Mouse (Mus musculus) T-helper 1 cell (primary cell): ENCODE results near the gene Rpl26.

ENCODE experiments used
- in situ Hi-C: fragments of 300-600 bp; cut with MboI, MseI; formaldehyde crosslinking; loops from one replicate; pipeline ENCODE4 v1.15.1; 2025; ENCODE audit warnings: high pct_unique_total_duplicates

The Rpl26 gene

GRCm38 (mm10) chr11:68888653-68889052 is 12.7 kb upstream of the Rpl26 start:
- in situ Hi-C loops = no loop called here

- in situ Hi-C loops = no loop called here
Measured at GRCm38 (mm10) chr11:68890625-68891024, 10.8 kb upstream of the Rpl26 start.

DNA sequence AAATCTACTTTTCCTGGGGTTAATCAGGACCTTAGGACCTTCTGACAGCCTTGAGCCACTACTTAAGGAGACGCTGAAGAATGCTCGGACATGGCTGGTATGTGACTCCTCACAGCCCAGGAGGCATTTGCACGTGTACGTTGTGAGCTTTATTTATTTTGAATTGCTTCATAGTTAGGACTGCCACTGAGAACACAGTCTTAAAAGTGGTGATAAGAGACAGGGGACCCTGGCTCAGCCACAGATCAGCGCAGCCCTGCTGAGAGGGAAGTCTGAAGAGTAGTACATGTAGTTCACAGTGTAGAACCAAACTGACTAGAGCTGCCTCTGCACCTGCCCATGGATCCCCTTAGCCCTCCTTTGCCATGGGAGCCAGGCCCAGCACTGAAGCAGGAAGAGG is 9.6 kb upstream of the Rpl26 start:
- in situ Hi-C loops = no loop called here

- in situ Hi-C loops = no loop called here
Measured at GRCm38 (mm10) chr11:68892233-68892832, 9.1 kb upstream of the Rpl26 start.

- in situ Hi-C loops = no loop called here
Measured at GRCm38 (mm10) chr11:68893911-68894464, 7.4 kb upstream of the Rpl26 start.

DNA sequence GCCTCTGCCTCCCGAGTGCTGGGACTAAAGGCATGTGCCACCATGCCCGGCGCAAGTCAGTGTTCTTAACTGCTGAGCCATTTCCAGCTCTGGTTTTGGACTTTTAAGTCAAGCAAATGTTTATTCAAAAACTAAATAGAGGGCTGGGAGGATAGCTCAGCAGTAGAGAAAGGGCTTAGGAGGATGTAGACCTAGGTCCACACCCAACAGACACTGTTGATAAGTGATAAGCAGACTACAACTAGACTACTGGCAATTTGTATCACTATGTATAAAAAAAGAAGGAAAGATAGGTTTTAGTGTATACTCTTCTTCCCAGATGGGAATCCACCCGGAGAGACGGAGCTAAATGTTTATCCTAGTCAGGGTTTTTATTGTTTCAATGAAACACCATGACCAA is 5.1 kb upstream of the Rpl26 start:
- in situ Hi-C loops = no loop called here

GRCm38 (mm10) chr11:68897120-68897519 is 4.3 kb upstream of the Rpl26 start:
- in situ Hi-C loops = no loop called here

DNA sequence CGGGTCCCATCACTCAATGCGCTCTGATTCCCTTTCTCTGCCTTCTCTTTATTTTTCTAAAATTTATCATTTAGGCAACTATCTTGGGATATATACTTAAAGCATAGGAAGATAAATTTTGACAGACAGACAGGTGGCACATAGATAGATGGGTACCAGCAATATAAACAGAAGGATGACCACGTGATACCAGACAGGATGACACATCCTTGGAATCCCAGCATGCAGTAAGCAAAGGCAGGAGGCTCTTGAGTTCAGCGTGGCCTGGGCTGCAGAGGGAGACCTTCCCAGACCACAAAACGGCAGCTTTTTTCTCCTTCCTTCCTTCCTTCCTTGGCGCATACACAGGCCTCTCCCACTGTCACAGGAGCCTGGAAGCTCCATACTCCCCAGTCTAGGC is 3.5 kb upstream of the Rpl26 start:
- in situ Hi-C loops = no loop called here

DNA sequence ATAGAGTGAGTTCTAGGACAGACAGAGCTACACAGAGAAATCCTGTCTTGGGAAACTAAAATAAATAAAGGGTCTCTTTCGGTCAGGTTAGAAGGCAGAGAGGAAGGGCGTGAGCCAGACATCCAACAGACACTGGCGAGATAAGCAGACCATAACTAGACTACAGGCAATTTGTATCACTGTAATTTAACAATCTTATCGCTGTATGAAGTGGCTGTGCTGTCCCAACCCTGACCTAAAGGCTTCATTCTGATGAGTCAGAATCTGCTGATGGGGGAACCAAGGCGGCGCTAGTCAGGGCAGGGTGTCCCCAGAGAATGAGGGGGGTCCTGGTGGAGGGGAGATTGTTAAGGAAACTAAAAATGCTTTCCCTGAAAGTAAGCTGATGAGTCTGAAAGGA is 2.6 kb upstream of the Rpl26 start:
- in situ Hi-C loops = no loop called here

GRCm38 (mm10) chr11:68899815-68900214 is 1.6 kb upstream of the Rpl26 start:
- in situ Hi-C loops = no loop called here

- in situ Hi-C loops = no loop called here
Measured at GRCm38 (mm10) chr11:68900519-68901350, 648 bp upstream of the Rpl26 start.

DNA sequence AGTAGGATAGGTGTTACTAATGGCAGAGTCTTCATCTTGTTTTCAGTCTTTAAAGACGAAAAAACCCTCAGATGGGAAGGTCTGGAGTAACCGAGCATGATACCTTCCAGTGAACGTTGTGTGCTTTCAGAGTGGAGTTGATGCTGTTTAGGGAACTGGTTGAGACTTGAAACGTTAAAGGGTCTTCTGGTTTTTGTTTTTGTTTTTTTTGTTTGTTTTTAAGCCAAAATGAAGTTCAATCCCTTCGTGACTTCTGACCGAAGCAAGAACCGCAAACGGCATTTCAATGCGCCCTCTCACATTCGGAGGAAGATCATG is 623 bp downstream of the Rpl26 start:
- in situ Hi-C loops = no loop called here

DNA sequence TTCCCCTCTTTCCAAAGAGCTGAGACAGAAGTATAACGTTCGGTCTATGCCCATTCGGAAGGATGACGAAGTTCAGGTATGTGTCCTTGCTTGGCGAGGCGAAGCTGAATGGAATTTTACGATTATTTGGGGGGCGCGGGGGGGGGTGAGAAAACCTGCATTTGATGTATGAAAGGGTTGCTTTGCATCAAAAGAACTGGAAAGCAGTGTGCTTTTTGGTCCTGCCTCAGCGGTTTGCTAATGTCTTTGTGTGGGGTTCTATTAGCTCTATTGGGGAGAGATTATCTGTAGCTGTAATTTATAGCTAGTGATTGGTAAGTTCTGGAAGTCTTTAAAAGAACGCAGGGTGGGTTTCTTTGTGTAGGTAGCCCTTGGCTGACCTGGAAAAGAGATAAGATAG is 984 bp downstream of the Rpl26 start:
- in situ Hi-C loops = no loop called here

DNA sequence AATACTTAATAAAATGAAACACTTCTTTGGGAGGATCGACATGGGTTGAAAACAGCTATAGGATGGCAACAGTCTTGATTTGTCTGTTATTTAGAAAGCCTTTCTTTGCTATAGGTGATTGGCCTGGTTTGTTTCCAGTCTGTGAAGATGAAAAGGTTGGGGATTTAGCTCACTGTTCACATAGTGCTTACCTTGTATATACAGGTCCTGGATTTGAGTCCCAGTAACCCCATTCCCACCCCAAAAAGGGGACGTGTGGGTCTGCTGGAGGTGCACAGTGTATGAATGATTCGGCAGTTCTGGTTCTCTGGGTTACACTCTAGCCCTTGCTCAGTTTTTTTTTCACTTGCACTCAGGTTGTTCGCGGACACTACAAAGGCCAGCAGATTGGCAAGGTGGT is 1.4 kb downstream of the Rpl26 start:
- in situ Hi-C loops = no loop called here

DNA sequence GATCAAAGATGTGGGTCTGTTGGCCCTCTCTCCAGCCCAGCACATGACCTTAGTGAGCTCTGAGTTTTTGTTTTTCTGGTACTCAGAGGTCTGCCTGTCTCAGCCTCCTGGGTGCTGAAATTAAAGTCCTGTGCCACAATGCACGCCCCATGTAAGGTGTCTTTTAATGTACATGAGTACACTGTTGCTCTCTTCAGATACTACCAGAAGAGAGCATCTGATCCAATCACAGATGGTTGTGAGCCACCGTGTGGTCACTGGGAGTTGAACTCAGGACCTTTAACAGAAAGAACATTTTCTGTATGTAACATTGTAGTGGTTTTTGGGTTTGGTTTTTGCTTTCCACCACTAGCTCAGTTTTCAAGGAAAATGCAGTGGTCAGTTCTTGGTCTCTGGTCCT is 2.4 kb downstream of the Rpl26 start:
- in situ Hi-C loops = no loop called here

DNA sequence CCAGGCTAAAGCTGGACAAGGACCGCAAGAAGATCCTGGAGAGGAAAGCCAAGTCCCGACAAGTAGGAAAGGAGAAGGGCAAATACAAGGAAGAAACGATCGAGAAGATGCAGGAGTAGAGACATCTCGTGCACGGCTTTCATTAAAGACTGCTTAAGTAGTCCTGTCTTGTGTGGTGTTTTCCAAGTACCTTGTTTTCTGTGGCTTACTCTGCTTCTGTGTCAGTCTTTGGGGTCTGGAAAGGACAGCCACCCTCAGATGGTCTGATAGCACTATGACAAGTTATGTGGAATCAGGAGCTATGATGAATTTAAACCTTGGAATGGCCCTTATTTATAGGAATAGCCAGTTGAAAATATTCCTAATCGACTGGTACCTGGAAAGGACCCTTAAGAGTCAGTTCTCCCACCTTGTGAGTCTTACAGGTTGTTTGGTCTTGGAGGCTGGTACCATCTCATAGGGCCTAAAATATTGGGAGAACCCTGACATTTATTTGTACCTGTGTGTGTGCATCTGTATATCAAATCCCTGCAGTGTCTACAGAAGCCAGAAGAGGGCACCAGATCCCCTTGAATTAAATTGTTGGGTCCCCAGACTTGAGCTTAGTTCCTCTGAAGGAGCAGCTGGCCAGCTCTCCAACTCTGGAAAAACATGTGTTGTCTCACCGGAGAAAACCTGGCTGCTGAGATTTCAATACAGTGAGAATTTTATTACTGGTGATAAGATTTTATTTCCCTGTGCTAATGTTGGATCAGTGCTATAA is 3.2 kb downstream of the Rpl26 start:
- in situ Hi-C loops = loop anchor here (5.0 kb wide), 1 partner anchor 98 kb away; no protein-coding TSS in a partner anchor

- in situ Hi-C loops = loop anchor here (5.0 kb wide), 1 partner anchor 97 kb away; no protein-coding TSS in a partner anchor
Measured at GRCm38 (mm10) chr11:68905138-68905531, 3.8 kb downstream of the Rpl26 start.

DNA sequence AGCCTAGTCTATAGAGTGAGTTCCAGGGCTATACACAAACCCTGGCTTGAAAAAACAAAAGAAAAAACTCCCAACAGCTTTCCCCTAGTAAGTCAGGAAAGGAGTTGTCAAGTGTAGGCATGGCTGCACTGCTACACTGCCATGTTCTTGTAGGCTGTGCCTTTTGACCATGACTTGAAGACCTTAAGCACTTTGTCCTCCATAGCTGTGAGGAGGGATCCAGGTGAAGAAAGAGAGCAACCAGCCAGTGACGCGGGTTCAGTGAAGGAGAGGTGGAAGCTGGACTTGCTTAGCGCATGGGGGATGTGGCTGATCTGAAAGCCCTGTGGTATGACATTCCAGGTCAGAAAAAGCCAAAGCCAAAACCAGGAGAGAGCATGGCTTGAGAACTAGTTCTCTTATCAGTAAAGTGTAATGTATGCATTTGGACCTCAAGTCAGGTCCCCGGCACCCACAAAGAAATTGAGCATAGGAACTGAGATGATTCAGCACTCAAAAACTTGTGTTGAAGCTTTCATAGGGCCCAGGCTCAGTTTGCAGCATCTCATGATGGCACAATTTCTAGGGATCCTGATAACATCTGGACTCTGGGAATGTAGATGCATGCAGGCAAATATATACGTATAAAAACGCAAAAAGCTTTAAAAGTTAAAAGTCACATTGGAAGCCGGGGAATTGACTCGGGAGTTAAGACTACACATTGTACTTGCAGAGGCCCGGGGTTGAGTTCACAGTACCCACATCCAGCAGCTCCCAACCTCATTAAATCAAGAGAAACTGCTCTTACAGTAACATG is 4.5 kb downstream of the Rpl26 start:
- in situ Hi-C loops = loop anchor here (5.0 kb wide), 1 partner anchor 96 kb away; no protein-coding TSS in a partner anchor

DNA sequence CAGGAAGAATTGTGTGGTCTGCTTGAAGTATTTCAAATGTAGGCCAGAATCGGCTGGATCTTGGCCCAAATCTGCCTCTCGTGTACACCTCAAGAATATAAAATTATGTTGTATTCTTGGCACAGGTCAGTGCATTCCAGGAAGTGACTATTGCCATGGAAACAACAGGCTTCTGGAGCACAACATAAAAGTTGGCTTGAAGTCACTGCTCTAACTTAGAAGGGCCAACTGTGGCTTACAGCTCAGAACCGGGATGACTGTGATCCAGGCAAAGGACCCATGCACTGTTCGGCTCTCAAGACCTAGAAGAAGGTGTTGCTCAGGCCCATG is 5.0 kb downstream of the Rpl26 start:
- in situ Hi-C loops = loop anchor here (5.0 kb wide), 1 partner anchor 96 kb away; no protein-coding TSS in a partner anchor

DNA sequence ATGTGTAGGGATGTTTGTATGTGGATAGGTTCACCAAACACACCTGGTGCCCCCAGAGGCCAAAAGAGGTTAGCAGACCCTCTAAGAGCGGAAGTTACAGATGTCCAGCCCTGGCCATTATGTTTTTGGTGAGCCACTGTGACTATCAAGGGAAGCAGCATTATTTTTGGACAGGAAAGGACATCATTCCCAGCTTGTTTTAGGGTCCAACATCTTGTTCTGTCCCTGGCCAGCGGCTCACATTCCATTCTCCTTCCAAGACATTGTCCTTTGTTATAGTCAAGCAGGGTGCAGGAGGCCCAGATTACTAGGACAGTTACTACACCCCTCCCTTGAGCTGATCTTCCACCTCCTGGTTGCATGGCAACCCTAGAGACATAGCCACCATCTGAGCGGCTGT is 5.9 kb downstream of the Rpl26 start:
- in situ Hi-C loops = loop anchor here (5.0 kb wide), 1 partner anchor 95 kb away; no protein-coding TSS in a partner anchor

- in situ Hi-C loops = loop anchor here (5.0 kb wide), 1 partner anchor 93 kb away; no protein-coding TSS in a partner anchor
Measured at GRCm38 (mm10) chr11:68908846-68909503, 7.6 kb downstream of the Rpl26 start.
